Mouse (Mus musculus) E14TG2a.4 (cell line): Measurements from ENCODE around the gene Pkn1.

Experiments
- H3K27me3 ChIP-seq: 2 replicates; pipeline ENCODE4 v1.6.1; 2014; ENCODE audit warnings: low read length, control low read depth; ENCODE audit not compliant: insufficient read depth
- H3K36me3 ChIP-seq: 2 replicates; pipeline ENCODE4 v1.6.1; 2014; ENCODE audit warnings: low read length, control low read depth; ENCODE audit not compliant: insufficient read depth
- H3K4me1 ChIP-seq: replicated peaks from 2 replicates; pipeline ENCODE4 v1.6.1; 2014; ENCODE audit warnings: low read depth, low read length, control low read depth
- H3K4me3 ChIP-seq: replicated peaks from 2 replicates; pipeline ENCODE4 v1.5.1; 2014; ENCODE audit warnings: mild to moderate bottlenecking, low read length
- H3K9me3 ChIP-seq: 2 replicates; pipeline ENCODE4 v1.6.1; 2014; ENCODE audit warnings: low read length, control low read depth
- CTCF ChIP-seq: conservative IDR thresholded peaks from 2 replicates; pipeline ENCODE4 v1.5.1; 2014; ENCODE audit warnings: low read length
- NANOG ChIP-seq: IDR thresholded peaks from 2 replicates; pipeline ENCODE4 v1.6.1; 2014; ENCODE audit warnings: borderline replicate concordance, low read length, mixed read lengths
- POU5F1 ChIP-seq: IDR thresholded peaks from 2 replicates; pipeline ENCODE4 v1.6.1; 2014; ENCODE audit warnings: low read length, borderline replicate concordance

The Pkn1 gene

GRCm38 (mm10) chr8:83647511-83647910 lies 51.5 kb downstream of the Pkn1 start:
- peaks cover 29% of the 10 kb centered on the region for H3K27me3 ChIP-seq
- peaks cover 6% of the 10 kb centered on the region for H3K4me1 ChIP-seq
- no peaks in the 10 kb centered on the region for H3K36me3 ChIP-seq
- TF ChIP-seq POU5F1, result no peak
- no peak for TF ChIP-seq CTCF
- peaks cover 7% of the 10 kb centered on the region for H3K9me3 ChIP-seq
- H3K4me3 ChIP-seq, result peak overlapping the region; percentile 63

GRCm38 (mm10) chr8:83639649-83640048 lies 59.3 kb downstream of the Pkn1 start:
- H3K27me3 ChIP-seq, result peaks cover 37% of the 10 kb centered on the region
- TF ChIP-seq NANOG, result no peak
- no peak for TF ChIP-seq CTCF
- TF ChIP-seq POU5F1, result no peak
- no peaks in the 10 kb centered on the region for H3K36me3 ChIP-seq
- 0 out of 2 replicates have a peak, but pooled peaks cover 5% of the 10 kb centered on the region for H3K4me1 ChIP-seq
- H3K9me3 ChIP-seq, result peaks cover 6% of the 10 kb centered on the region; the same call in 1 of the 2 replicates
- H3K4me3 ChIP-seq, result no peak overlapping the region

DNA sequence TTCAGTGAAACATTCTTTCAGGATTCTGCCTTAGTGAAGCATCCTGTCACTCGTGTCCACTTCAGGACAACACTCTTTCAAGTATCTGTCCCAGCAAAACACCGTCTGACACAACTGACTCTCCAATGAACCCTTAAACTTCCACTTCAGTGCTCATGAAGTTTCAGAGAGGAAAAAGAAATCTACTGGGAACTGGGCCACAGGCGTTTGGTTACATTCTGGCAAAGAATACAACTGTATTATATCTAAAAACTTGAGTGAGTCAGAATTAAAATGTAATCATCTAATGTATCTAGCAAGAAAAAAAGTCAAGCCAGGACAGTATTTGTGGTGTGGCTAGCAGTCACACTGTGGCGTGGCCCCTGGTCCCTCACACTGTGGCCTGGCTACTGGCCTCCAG lies 60.1 kb downstream of the Pkn1 start:
- H3K9me3 ChIP-seq, result peaks cover 6% of the 10 kb centered on the region; the same call in 1 of the 2 replicates

GRCm38 (mm10) chr8:83632083-83632707 lies 66.8 kb downstream of the Pkn1 start:
- Histone ChIP-seq H3K36me3 (no peaks in the 10 kb centered on the region), H3K4me3 (no peak overlapping the region), H3K4me1 (no peaks in the 10 kb centered on the region), H3K9me3 (peaks cover 6% of the 10 kb centered on the region; the same call in 1 of the 2 replicates), H3K27me3 (peaks cover 5% of the 10 kb centered on the region; the same call in 1 of the 2 replicates)
- TF ChIP-seq POU5F1, result no peak
- TF ChIP-seq CTCF, result no peak
- TF ChIP-seq NANOG, result no peak

More for the DNA sequence above, 60.1 kb downstream of the Pkn1 start:
- Histone ChIP-seq H3K4me1 (0 out of 2 replicates have a peak, but pooled peaks cover 5% of the 10 kb centered on the region), H3K27me3 (peaks cover 31% of the 10 kb centered on the region), H3K36me3 (no peaks in the 10 kb centered on the region), H3K4me3 (no peak overlapping the region)
- TF ChIP-seq POU5F1, result no peak
- TF ChIP-seq CTCF, result no peak
- TF ChIP-seq NANOG, result no peak

GRCm38 (mm10) chr8:83625676-83626299 lies 73.2 kb downstream of the Pkn1 start:
- Histone ChIP-seq H3K27me3 (no peaks in the 10 kb centered on the region; the same call in 1 of the 2 replicates), H3K4me3 (no peak overlapping the region), H3K9me3 (no peaks in the 10 kb centered on the region), H3K36me3 (no peaks in the 10 kb centered on the region), H3K4me1 (peaks cover 16% of the 10 kb centered on the region)
- no peak for TF ChIP-seq POU5F1
- TF ChIP-seq CTCF, result no peak
- no peak for TF ChIP-seq NANOG

DNA sequence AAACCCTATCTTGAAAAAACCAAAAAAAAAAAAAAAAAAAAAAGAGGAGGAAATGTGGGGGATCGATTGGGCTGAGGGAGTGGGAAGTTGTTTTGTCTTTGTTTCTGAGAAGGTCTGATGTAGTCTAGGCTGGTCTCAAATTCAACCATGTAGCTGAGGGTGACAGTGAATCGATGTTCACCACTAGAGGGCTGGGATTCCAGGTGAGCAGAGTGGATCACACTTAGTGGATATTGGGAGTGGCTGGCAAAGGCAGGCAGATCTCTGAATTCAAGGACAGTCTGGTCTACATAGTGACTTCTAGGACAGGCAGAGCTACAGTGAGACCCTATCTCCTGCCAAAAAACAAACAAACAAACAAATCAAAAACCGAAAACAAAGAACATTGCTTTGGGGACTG lies 74.2 kb downstream of the Pkn1 start:
- no peak for TF ChIP-seq NANOG
- no peak for TF ChIP-seq CTCF
- no peak for TF ChIP-seq POU5F1
- H3K4me1 ChIP-seq, result peaks cover 16% of the 10 kb centered on the region
- H3K27me3 ChIP-seq, result no peaks in the 10 kb centered on the region; the same call in 1 of the 2 replicates
- no peak overlapping the region for H3K4me3 ChIP-seq
- no peaks in the 10 kb centered on the region for H3K36me3 ChIP-seq
- no peaks in the 10 kb centered on the region for H3K9me3 ChIP-seq

GRCm38 (mm10) chr8:83623549-83623948 lies 75.4 kb downstream of the Pkn1 start:
- Histone ChIP-seq H3K27me3 (no peaks in the 10 kb centered on the region; the same call in 1 of the 2 replicates), H3K4me3 (no peak overlapping the region), H3K9me3 (no peaks in the 10 kb centered on the region), H3K4me1 (peaks cover 16% of the 10 kb centered on the region), H3K36me3 (no peaks in the 10 kb centered on the region)
- no peak for TF ChIP-seq CTCF
- no peak for TF ChIP-seq NANOG
- no peak for TF ChIP-seq POU5F1

- peak overlapping the region; percentile 56; the same call in 1 of the 2 replicates for H3K4me3 ChIP-seq
- no peaks in the 10 kb centered on the region for H3K36me3 ChIP-seq
- peaks cover 16% of the 10 kb centered on the region for H3K4me1 ChIP-seq
- TF ChIP-seq CTCF, result peak; percentile 41
- no peak for TF ChIP-seq POU5F1
- no peaks in the 10 kb centered on the region for H3K9me3 ChIP-seq
- H3K27me3 ChIP-seq, result no peaks in the 10 kb centered on the region; the same call in 1 of the 2 replicates
Measured at GRCm38 (mm10) chr8:83622389-83622989, 76.5 kb downstream of the Pkn1 start.
